Mouse (Mus musculus): ENCODE results near the gene Enkur. TPM values are rescaled to one million over a fixed set of nuclear protein-coding genes. Genes with fewer than 3 reads are reported as not detected.
A peak's percentile ranks its signal among the peaks of the same experiment; 100 is the strongest.

Gene Enkur
- total and polyA plus RNA-seq, 2 experiments = not detected

GRCm38 (mm10) chr2:21236846-21237245 lies 31.7 kb upstream of the Enkur start:
- TF ChIP-seq POLR2A (IDR thresholded peaks at IDR 0.05; ENCODE audit: extremely low read depth, insufficient read depth, low read length) (no peak), CTCF (IDR thresholded peaks at IDR 0.05; ENCODE audit: low read depth, low read length) (no peak)
- Histone ChIP-seq H3K36me3 (ENCODE audit: control insufficient read depth, insufficient read depth, low read length) (no peaks in the 10 kb centered on the region), H3K4me3 (ENCODE audit: insufficient read depth, low read depth, low read length) (no peak overlapping the region), H3K79me2 (ENCODE audit: control insufficient read depth, insufficient read depth, low read length) (no peaks in the 10 kb centered on the region), H3K27me3 (ENCODE audit: control insufficient read depth, insufficient read depth, low read length) (no peaks in the 10 kb centered on the region; the same call in 1 of the 2 replicates), H3K27ac (replicated peaks; ENCODE audit: insufficient read depth, low read depth, low read length) (no peak overlapping the region), H3K4me1 (ENCODE audit: control insufficient read depth, insufficient read depth, low read length) (no peaks in the 10 kb centered on the region), H3K9ac (ENCODE audit: low read depth, low read length) (no peak overlapping the region)
- WGBS = 58% methylated on average over 5 of the region's 5 CpGs
- DNase-seq (ENCODE audit: extremely low read depth, low read depth, low spot score) = no peak

- Histone ChIP-seq H3K36me3 (ENCODE audit: control insufficient read depth, insufficient read depth, low read length) (no peaks in the 10 kb centered on the region), H3K27me3 (ENCODE audit: control insufficient read depth, insufficient read depth, low read length) (no peaks in the 10 kb centered on the region; the same call in 1 of the 2 replicates), H3K4me3 (ENCODE audit: insufficient read depth, low read depth, low read length) (no peak overlapping the region), H3K4me1 (ENCODE audit: control insufficient read depth, insufficient read depth, low read length) (no peaks in the 10 kb centered on the region), H3K9ac (ENCODE audit: low read depth, low read length) (no peak overlapping the region), H3K27ac (replicated peaks; ENCODE audit: insufficient read depth, low read depth, low read length) (no peak overlapping the region; the same call in 1 of the 2 replicates), H3K79me2 (ENCODE audit: control insufficient read depth, insufficient read depth, low read length) (no peaks in the 10 kb centered on the region)
- DNase-seq (ENCODE audit: extremely low read depth, low read depth, low spot score) = no peak
- WGBS = 66% methylated on average over 4 of the region's 4 CpGs
- TF ChIP-seq CTCF (IDR thresholded peaks at IDR 0.05; ENCODE audit: low read depth, low read length) (no peak), POLR2A (IDR thresholded peaks at IDR 0.05; ENCODE audit: extremely low read depth, insufficient read depth, low read length) (no peak)
These were observed 30.8 kb upstream of the Enkur start for GRCm38 (mm10) chr2:21235844-21236386.

GRCm38 (mm10) chr2:21234871-21235648 lies 29.9 kb upstream of the Enkur start:
- peak; percentile 55 for DNase-seq (ENCODE audit: extremely low read depth, low read depth, low spot score)
- Histone ChIP-seq H3K79me2 (ENCODE audit: control insufficient read depth, insufficient read depth, low read length) (no peaks in the 10 kb centered on the region), H3K36me3 (ENCODE audit: control insufficient read depth, insufficient read depth, low read length) (no peaks in the 10 kb centered on the region), H3K4me3 (ENCODE audit: insufficient read depth, low read depth, low read length) (no peak overlapping the region), H3K27me3 (ENCODE audit: control insufficient read depth, insufficient read depth, low read length) (no peaks in the 10 kb centered on the region; the same call in 1 of the 2 replicates), H3K27ac (replicated peaks; ENCODE audit: insufficient read depth, low read depth, low read length) (no peak overlapping the region), H3K4me1 (ENCODE audit: control insufficient read depth, insufficient read depth, low read length) (no peaks in the 10 kb centered on the region), H3K9ac (ENCODE audit: low read depth, low read length) (no peak overlapping the region)
- 62% methylated on average over 9 of the region's 9 CpGs for WGBS
- TF ChIP-seq CTCF (IDR thresholded peaks at IDR 0.05; ENCODE audit: low read depth, low read length) = no peak
- TF ChIP-seq POLR2A (IDR thresholded peaks at IDR 0.05; ENCODE audit: extremely low read depth, insufficient read depth, low read length) = no peak

- no peak overlapping the region for H3K4me3 ChIP-seq (ENCODE audit: insufficient read depth, low read depth, low read length)
- H3K79me2 ChIP-seq (ENCODE audit: control insufficient read depth, insufficient read depth, low read length) = no peaks in the 10 kb centered on the region
- no peaks in the 10 kb centered on the region for H3K27me3 ChIP-seq (ENCODE audit: control insufficient read depth, insufficient read depth, low read length)
- no peak for DNase-seq (ENCODE audit: extremely low read depth, low read depth, low spot score)
- no peak overlapping the region for H3K9ac ChIP-seq (ENCODE audit: low read depth, low read length)
- H3K36me3 ChIP-seq (ENCODE audit: control insufficient read depth, insufficient read depth, low read length) = no peaks in the 10 kb centered on the region
- TF ChIP-seq CTCF (IDR thresholded peaks at IDR 0.05; ENCODE audit: low read depth, low read length) (no peak), POLR2A (IDR thresholded peaks at IDR 0.05; ENCODE audit: extremely low read depth, insufficient read depth, low read length) (no peak)
- 91% methylated on average over 3 of the region's 3 CpGs for WGBS
- H3K4me1 ChIP-seq (ENCODE audit: control insufficient read depth, insufficient read depth, low read length) = no peaks in the 10 kb centered on the region
- H3K27ac ChIP-seq (replicated peaks; ENCODE audit: insufficient read depth, low read depth, low read length) = no peak overlapping the region
These were observed 26.0 kb upstream of the Enkur start for GRCm38 (mm10) chr2:21231147-21231546.

GRCm38 (mm10) chr2:21230276-21230675 lies 25.1 kb upstream of the Enkur start:
- WGBS = 88% methylated on average over 2 of the region's 2 CpGs
- H3K9ac ChIP-seq (ENCODE audit: low read depth, low read length) = no peak overlapping the region
- TF ChIP-seq POLR2A (IDR thresholded peaks at IDR 0.05; ENCODE audit: extremely low read depth, insufficient read depth, low read length) (no peak), CTCF (IDR thresholded peaks at IDR 0.05; ENCODE audit: low read depth, low read length) (no peak)
- H3K27ac ChIP-seq (replicated peaks; ENCODE audit: insufficient read depth, low read depth, low read length) = no peak overlapping the region
- no peaks in the 10 kb centered on the region for H3K4me1 ChIP-seq (ENCODE audit: control insufficient read depth, insufficient read depth, low read length)
- no peaks in the 10 kb centered on the region for H3K27me3 ChIP-seq (ENCODE audit: control insufficient read depth, insufficient read depth, low read length)
- no peaks in the 10 kb centered on the region for H3K36me3 ChIP-seq (ENCODE audit: control insufficient read depth, insufficient read depth, low read length)
- H3K4me3 ChIP-seq (ENCODE audit: insufficient read depth, low read depth, low read length) = no peak overlapping the region
- H3K79me2 ChIP-seq (ENCODE audit: control insufficient read depth, insufficient read depth, low read length) = no peaks in the 10 kb centered on the region
- DNase-seq (ENCODE audit: extremely low read depth, low read depth, low spot score) = no peak

All from liver, adult 2 months (tissue).